Mouse (Mus musculus) liver, embryonic 16.5 days (tissue): ENCODE results near the gene Hvcn1. TPM values are rescaled to one million over a fixed set of nuclear protein-coding genes. Genes with fewer than 3 reads are reported as not detected.
A peak's percentile ranks its signal among the peaks of the same experiment; 100 is the strongest.

Experiments used
- ATAC-seq: fragments of 200-750 bp; cut with Nextera tagmentation; 2 replicates; pipeline ENCODE4 v1.8.0; 2017; ENCODE audit warnings: low read depth, mild to moderate bottlenecking, moderate number of reproducible peaks, moderate library complexity
- H3K27ac ChIP-seq: fragments of 300-500 bp; sonication (generic); 2 replicates; pipeline ENCODE4 v1.5.1; 2014; ENCODE audit warnings: mild to moderate bottlenecking, low read length
- H3K27me3 ChIP-seq: fragments of 300-500 bp; sonication (generic); 2 replicates; pipeline ENCODE4 v1.6.1; 2014; ENCODE audit warnings: low read depth, low read length, mixed read lengths; ENCODE audit not compliant: control insufficient read depth, insufficient read depth
- H3K36me3 ChIP-seq: fragments of 300-500 bp; sonication (generic); 2 replicates; pipeline ENCODE4 v1.6.1; 2014; ENCODE audit warnings: mild to moderate bottlenecking; ENCODE audit not compliant: control insufficient read depth, insufficient read depth
- H3K4me1 ChIP-seq: fragments of 300-500 bp; sonication (generic); 2 replicates; pipeline ENCODE4 v1.6.1; 2014; ENCODE audit warnings: low read depth, low read length, mixed read lengths; ENCODE audit not compliant: control insufficient read depth
- H3K4me2 ChIP-seq: fragments of 300-500 bp; sonication (generic); 2 replicates; pipeline ENCODE4 v1.6.1; 2014; ENCODE audit warnings: low read depth, low read length, mixed read lengths
- H3K4me3 ChIP-seq: fragments of 300-500 bp; sonication (generic); 2 replicates; pipeline ENCODE4 v1.5.1; 2014; ENCODE audit warnings: low read depth, mild to moderate bottlenecking, low read length
- H3K9ac ChIP-seq: fragments of 300-500 bp; sonication (generic); 2 replicates; pipeline ENCODE4 v1.6.1; 2014; ENCODE audit warnings: low read depth, low read length
- H3K9me3 ChIP-seq: fragments of 300-500 bp; sonication (generic); replicated peaks from 2 replicates; pipeline ENCODE4 v1.6.1; 2016; ENCODE audit warnings: low read length; ENCODE audit not compliant: control insufficient read depth
- WGBS: fragments of 180-500 bp; shearing (Covaris S2); extraction: QIAGEN DNeasy Blood & Tissue Kit; methylation state at CpG from one replicate; pipeline ENCODE4 v1.1.7; 2014; ENCODE audit not compliant: insufficient replicate concordance; 5-methylcytosine and 5-hydroxymethylcytosine counted together
- polyA plus RNA-seq: library from polyadenylated mRNA; unstranded; fragments of >200 nt; fragmentation: Nextera tagmentation; extraction: Ambion mirVana; gene quantifications from 2 replicates; pipeline ENCODE4 v1.2.1, GENCODE M21; 2015

The Hvcn1 gene
- 4.9 and 6.0 TPM in 2 replicates for polyA plus RNA-seq

- no peaks in the 10 kb centered on the region; the same call in 1 of the 2 replicates for H3K27me3 ChIP-seq
- H3K27ac ChIP-seq, result no peak within 1 kb of the TSS
- H3K4me2 ChIP-seq, result no peak within 1 kb of the TSS
- H3K9me3 ChIP-seq, result no peaks in the 10 kb centered on the region
- peaks cover 4% of the 10 kb centered on the region for H3K4me1 ChIP-seq
- no peak for ATAC-seq
- H3K4me3 ChIP-seq, result no peak within 1 kb of the TSS
- H3K9ac ChIP-seq, result no peak within 1 kb of the TSS
- H3K36me3 ChIP-seq, result no peaks in the 10 kb centered on the region
- 45% methylated on average over 4 of the region's 4 CpGs for WGBS
These were observed at the start of gene Hvcn1 for GRCm38 (mm10) chr5:122206475-122206874. Gene Hvcn1 (plus strand): TSS chr5:122206804.

- H3K4me2 ChIP-seq, result peak within 1 kb of the TSS; percentile 68
- no peaks in the 10 kb centered on the region for H3K27me3 ChIP-seq
- H3K4me3 ChIP-seq, result peak within 1 kb of the TSS; percentile 94
- H3K4me1 ChIP-seq, result peaks cover 55% of the 10 kb centered on the region
- peak within 1 kb of the TSS; percentile 72 for H3K27ac ChIP-seq
- H3K9ac ChIP-seq, result peak within 1 kb of the TSS; percentile 89
- ATAC-seq, result peak; percentile 93
- no peaks in the 10 kb centered on the region for H3K9me3 ChIP-seq
- under 1% methylated on average over 51 of the region's 54 CpGs for WGBS
- no peaks in the 10 kb centered on the region; the same call in 1 of the 2 replicates for H3K36me3 ChIP-seq
These were observed 48.7 kb upstream of the Hvcn1 start, which contains the start of gene Ppp1cc for GRCm38 (mm10) chr5:122157827-122158381. Gene Ppp1cc (plus strand): TSS chr5:122158278.

- peak overlapping the region; percentile 89 for H3K9ac ChIP-seq
- H3K4me3 ChIP-seq, result peak overlapping the region; percentile 94
- no peaks in the 10 kb centered on the region for H3K9me3 ChIP-seq
- H3K27me3 ChIP-seq, result no peaks in the 10 kb centered on the region
- H3K4me2 ChIP-seq, result peak overlapping the region; percentile 62
- peak; percentile 4; the same call in 1 of the 2 replicates for ATAC-seq
- WGBS, result 1% methylated on average over 42 of the region's 42 CpGs
- peak overlapping the region; percentile 72 for H3K27ac ChIP-seq
- H3K36me3 ChIP-seq, result peaks cover 6% of the 10 kb centered on the region
- peaks cover 63% of the 10 kb centered on the region for H3K4me1 ChIP-seq
These were observed 47.8 kb upstream of the Hvcn1 start for GRCm38 (mm10) chr5:122158557-122159515.

- no peak overlapping the region for H3K4me3 ChIP-seq
These were observed 43.4 kb upstream of the Hvcn1 start for GRCm38 (mm10) chr5:122163194-122163593.

GRCm38 (mm10) chr5:122164011-122164410, 42.6 kb upstream of the Hvcn1 start:
- no peaks in the 10 kb centered on the region for H3K27me3 ChIP-seq
- H3K9me3 ChIP-seq, result no peaks in the 10 kb centered on the region
- H3K4me3 ChIP-seq, result no peak overlapping the region
- no peak for ATAC-seq
- H3K36me3 ChIP-seq, result peaks cover 27% of the 10 kb centered on the region
- no peak overlapping the region for H3K9ac ChIP-seq
- peaks cover 52% of the 10 kb centered on the region for H3K4me1 ChIP-seq
- 71% methylated on average over 3 of the region's 3 CpGs for WGBS
- H3K27ac ChIP-seq, result no peak overlapping the region
- H3K4me2 ChIP-seq, result no peak overlapping the region

More at GRCm38 (mm10) chr5:122163194-122163593, 43.4 kb upstream of the Hvcn1 start:
- Histone ChIP-seq H3K9me3 (no peaks in the 10 kb centered on the region), H3K27ac (no peak overlapping the region), H3K4me2 (no peak overlapping the region), H3K4me1 (peaks cover 52% of the 10 kb centered on the region), H3K9ac (no peak overlapping the region), H3K36me3 (peaks cover 21% of the 10 kb centered on the region), H3K27me3 (no peaks in the 10 kb centered on the region)
- 45% methylated on average over 6 of the region's 6 CpGs for WGBS
- no peak for ATAC-seq

- Histone ChIP-seq H3K4me2 (no peak overlapping the region), H3K36me3 (peaks cover 40% of the 10 kb centered on the region), H3K9ac (no peak overlapping the region), H3K9me3 (no peaks in the 10 kb centered on the region), H3K4me1 (peaks cover 42% of the 10 kb centered on the region), H3K27me3 (no peaks in the 10 kb centered on the region), H3K27ac (no peak overlapping the region), H3K4me3 (no peak overlapping the region)
- 71% methylated on average over 6 of the region's 6 CpGs for WGBS
- no peak for ATAC-seq
These were observed 41.2 kb upstream of the Hvcn1 start for GRCm38 (mm10) chr5:122165233-122165915.

GRCm38 (mm10) chr5:122166636-122167161, 39.9 kb upstream of the Hvcn1 start:
- 41% methylated on average over 8 of the region's 8 CpGs for WGBS
- ATAC-seq, result no peak
- H3K4me1 ChIP-seq, result peaks cover 30% of the 10 kb centered on the region
- no peak overlapping the region for H3K9ac ChIP-seq
- no peaks in the 10 kb centered on the region for H3K27me3 ChIP-seq
- no peak overlapping the region for H3K27ac ChIP-seq
- H3K4me3 ChIP-seq, result no peak overlapping the region
- H3K36me3 ChIP-seq, result peaks cover 53% of the 10 kb centered on the region
- no peaks in the 10 kb centered on the region for H3K9me3 ChIP-seq
- H3K4me2 ChIP-seq, result no peak overlapping the region

- Histone ChIP-seq H3K27me3 (no peaks in the 10 kb centered on the region), H3K27ac (no peak overlapping the region), H3K4me3 (no peak overlapping the region), H3K9ac (no peak overlapping the region), H3K4me1 (peaks cover 12% of the 10 kb centered on the region), H3K4me2 (no peak overlapping the region), H3K9me3 (no peaks in the 10 kb centered on the region), H3K36me3 (peaks cover 66% of the 10 kb centered on the region)
- WGBS, result 86% methylated on average over 14 of the region's 14 CpGs
- ATAC-seq, result no peak
These were observed 38.1 kb upstream of the Hvcn1 start for GRCm38 (mm10) chr5:122168344-122169069.
